Mouse (Mus musculus): ENCODE measurements around the gene Srebf1.

- TF ChIP-seq GATA1 (IDR thresholded peaks at IDR 0.05; ENCODE audit: low read length) (no peak), TAL1 (IDR thresholded peaks at IDR 0.05; ENCODE audit: low read length) (no peak)
Observed at GRCm38 (mm10) chr11:60200384-60200783, 22.0 kb downstream of the Srebf1 start.

Measured in erythroblast, embryonic 14.5 days (primary cell).